Mouse (Mus musculus): Measurements from ENCODE around the gene Smo. TPM values are rescaled to one million over a fixed set of nuclear protein-coding genes. Genes with fewer than 3 reads are reported as not detected.

Smo gene
- polyA plus RNA-seq, 2 experiments = 2.2 to 5.0 TPM

GRCm38 (mm10) chr6:29780082-29780481 is 44.8 kb downstream of the Smo start:
- TF ChIP-seq CTCF (IDR thresholded peaks at IDR 0.05; ENCODE audit: low read depth) (no peak), EP300 (IDR thresholded peaks at IDR 0.05; ENCODE audit: low read depth) (no peak)
- H3K27ac ChIP-seq = no peak overlapping the region
- no peaks in the 10 kb centered on the region for H3K27me3 ChIP-seq (ENCODE audit: control insufficient read depth, insufficient read depth, low read length)
- no peak overlapping the region for H3K9ac ChIP-seq (replicated peaks)
- no peak overlapping the region for H3K4me3 ChIP-seq (ENCODE audit: insufficient read depth in 1 of 2, low read depth in 2 of 2, low read length in 2 of 2)
- no peak for DNase-seq (ENCODE audit: low read depth in 3 of 3, low spot score in 3 of 3)
- no peaks in the 10 kb centered on the region for H3K9me3 ChIP-seq (ENCODE audit: control insufficient read depth, low read length)
- no peaks in the 10 kb centered on the region for H3K36me3 ChIP-seq (replicated peaks; ENCODE audit: control insufficient read depth, insufficient read depth, low read depth)
- peaks cover 28 to 29% of the 10 kb centered on the region in 2 experiments for H3K4me1 ChIP-seq (replicated peaks; ENCODE audit: control insufficient read depth in 2 of 2, insufficient read depth in 2 of 2, low read length in 1 of 2)
- no peak overlapping the region for H3K4me2 ChIP-seq (ENCODE audit: low read depth)
- no peak for ATAC-seq (ENCODE audit: insufficient read depth)

GRCm38 (mm10) chr6:29780571-29780970 is 45.3 kb downstream of the Smo start:
- H3K4me2 ChIP-seq (ENCODE audit: low read depth) = no peak overlapping the region
- 82% methylated on average over 2 of the region's 2 CpGs for WGBS (ENCODE audit: insufficient replicate concordance)
- no peaks in the 10 kb centered on the region for H3K36me3 ChIP-seq (replicated peaks; ENCODE audit: control insufficient read depth, insufficient read depth, low read depth)
- ATAC-seq (ENCODE audit: insufficient read depth) = no peak
- H3K27ac ChIP-seq = no peak overlapping the region
- H3K9ac ChIP-seq (replicated peaks) = no peak overlapping the region
- H3K27me3 ChIP-seq (ENCODE audit: control insufficient read depth, insufficient read depth, low read length) = no peaks in the 10 kb centered on the region
- TF ChIP-seq CTCF (IDR thresholded peaks at IDR 0.05; ENCODE audit: low read depth) (no peak), EP300 (IDR thresholded peaks at IDR 0.05; ENCODE audit: low read depth) (no peak)
- no peaks in the 10 kb centered on the region for H3K9me3 ChIP-seq (ENCODE audit: control insufficient read depth, low read length)
- no peak overlapping the region for H3K4me3 ChIP-seq (ENCODE audit: insufficient read depth in 1 of 2, low read depth in 2 of 2, low read length in 2 of 2)
- no peak for DNase-seq (ENCODE audit: low read depth in 3 of 3, low spot score in 3 of 3)
- H3K4me1 ChIP-seq (replicated peaks; ENCODE audit: control insufficient read depth in 2 of 2, insufficient read depth in 2 of 2, low read length in 1 of 2) = peaks cover 29 to 30% of the 10 kb centered on the region in 2 experiments

DNA sequence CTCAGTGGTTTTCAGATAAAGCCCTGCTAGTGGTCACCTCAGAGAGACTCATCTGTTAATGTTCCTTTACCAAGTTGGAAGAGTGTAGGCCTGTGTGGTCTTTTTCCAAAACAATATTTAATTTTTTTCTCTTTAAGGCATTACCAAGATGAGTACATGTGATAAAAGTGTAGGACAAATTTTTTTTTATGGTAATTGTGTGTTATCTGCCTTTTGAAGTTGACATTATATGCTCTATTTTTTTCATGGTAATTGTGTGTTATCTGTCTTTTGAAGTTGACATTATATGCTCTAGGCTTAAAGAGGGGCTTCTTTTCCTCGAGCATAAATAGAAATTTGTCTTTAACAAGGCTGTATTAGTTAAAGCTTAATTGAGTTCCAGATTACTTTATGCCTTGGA is 46.9 kb downstream of the Smo start:
- Histone ChIP-seq H3K4me2 (ENCODE audit: low read depth) (no peak overlapping the region), H3K4me1 (replicated peaks; ENCODE audit: control insufficient read depth in 2 of 2, insufficient read depth in 2 of 2, low read length in 1 of 2) (peaks cover 24% of the 10 kb centered on the region in 2 experiments), H3K9me3 (ENCODE audit: control insufficient read depth, low read length) (no peaks in the 10 kb centered on the region), H3K27me3 (ENCODE audit: control insufficient read depth, insufficient read depth, low read length) (no peaks in the 10 kb centered on the region), H3K27ac (no peak overlapping the region), H3K9ac (replicated peaks) (no peak overlapping the region), H3K36me3 (replicated peaks; ENCODE audit: control insufficient read depth, insufficient read depth, low read depth) (no peaks in the 10 kb centered on the region), H3K4me3 (ENCODE audit: insufficient read depth in 1 of 2, low read depth in 2 of 2, low read length in 2 of 2) (no peak overlapping the region)
- DNase-seq (ENCODE audit: low read depth in 3 of 3, low spot score in 3 of 3) (no peak), ATAC-seq (ENCODE audit: insufficient read depth) (no peak)
- TF ChIP-seq CTCF (IDR thresholded peaks at IDR 0.05; ENCODE audit: low read depth) (no peak), EP300 (IDR thresholded peaks at IDR 0.05; ENCODE audit: low read depth) (no peak)
- 35% methylated on average over 1 of the region's 1 CpGs for WGBS (ENCODE audit: insufficient replicate concordance)

- no peak overlapping the region for H3K4me3 ChIP-seq (ENCODE audit: insufficient read depth in 1 of 2, low read depth in 2 of 2, low read length in 2 of 2)
- 83% methylated on average over 6 of the region's 6 CpGs for WGBS (ENCODE audit: insufficient replicate concordance)
- TF ChIP-seq EP300 (IDR thresholded peaks at IDR 0.05; ENCODE audit: low read depth) = no peak
- no peaks in the 10 kb centered on the region for H3K9me3 ChIP-seq (ENCODE audit: control insufficient read depth, low read length)
- H3K9ac ChIP-seq (replicated peaks) = peak overlapping the region; percentile 31; the same call in 1 of the 2 replicates
- H3K27ac ChIP-seq = peak overlapping the region; percentile 25; the same call in 1 of the 2 replicates
- H3K4me1 ChIP-seq (replicated peaks; ENCODE audit: control insufficient read depth in 2 of 2, insufficient read depth in 2 of 2, low read length in 1 of 2) = peaks cover 23 to 24% of the 10 kb centered on the region in 2 experiments
- H3K27me3 ChIP-seq (ENCODE audit: control insufficient read depth, insufficient read depth, low read length) = no peaks in the 10 kb centered on the region
- DNase-seq (ENCODE audit: low read depth in 3 of 3, low spot score in 3 of 3) (no peak), ATAC-seq (ENCODE audit: insufficient read depth) (0 out of 2 replicates have a peak, but pooled peaks have one; percentile 11)
- H3K36me3 ChIP-seq (replicated peaks; ENCODE audit: control insufficient read depth, insufficient read depth, low read depth) = no peaks in the 10 kb centered on the region
- peak overlapping the region; percentile 57 for H3K4me2 ChIP-seq (ENCODE audit: low read depth)
Observed at GRCm38 (mm10) chr6:29783960-29784359, 48.7 kb downstream of the Smo start.

DNA sequence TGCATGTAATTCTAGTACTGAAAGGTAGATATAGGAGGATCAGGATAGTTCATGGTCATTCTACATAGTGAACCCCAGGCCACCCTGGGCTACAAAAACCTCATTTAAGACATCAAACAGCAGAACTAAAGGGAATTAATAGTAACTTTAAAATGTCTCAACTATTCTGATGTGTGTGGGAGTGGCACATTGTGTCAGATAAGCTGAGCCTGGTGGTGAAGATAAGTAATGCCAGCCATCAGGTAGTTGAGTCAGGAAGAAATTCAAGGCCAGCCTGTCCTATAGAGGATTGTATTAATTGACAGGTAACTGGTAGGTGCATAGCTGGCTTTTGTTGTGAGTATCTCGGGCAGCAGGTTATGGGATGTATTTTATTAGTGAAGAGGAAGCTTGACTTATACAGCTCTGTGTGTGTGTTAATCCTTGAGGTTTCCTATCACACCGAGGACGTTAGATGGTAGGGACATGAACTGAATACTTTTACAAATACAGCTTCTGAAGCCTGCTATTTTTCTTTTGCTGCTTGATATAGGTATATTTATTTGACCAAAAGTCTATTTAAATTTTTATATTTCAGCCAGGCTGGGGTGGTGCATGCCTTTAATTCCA is 49.2 kb downstream of the Smo start:
- Histone ChIP-seq H3K27me3 (ENCODE audit: control insufficient read depth, insufficient read depth, low read length) (no peaks in the 10 kb centered on the region), H3K4me1 (replicated peaks; ENCODE audit: control insufficient read depth in 2 of 2, insufficient read depth in 2 of 2, low read length in 1 of 2) (peaks cover 23 to 24% of the 10 kb centered on the region in 2 experiments), H3K9ac (replicated peaks) (peak overlapping the region; percentile 31), H3K27ac (peak overlapping the region; percentile 25), H3K36me3 (replicated peaks; ENCODE audit: control insufficient read depth, insufficient read depth, low read depth) (no peaks in the 10 kb centered on the region), H3K9me3 (ENCODE audit: control insufficient read depth, low read length) (no peaks in the 10 kb centered on the region), H3K4me2 (ENCODE audit: low read depth) (peak overlapping the region; percentile 57), H3K4me3 (ENCODE audit: insufficient read depth in 1 of 2, low read depth in 2 of 2, low read length in 2 of 2) (no peak overlapping the region; a peak in 1 of 4 replicates)
- DNase-seq (ENCODE audit: low read depth in 3 of 3, low spot score in 3 of 3) (peak; percentile 49 to 56 (median 52)), ATAC-seq (ENCODE audit: insufficient read depth) (peak; percentile 85)
- TF ChIP-seq EP300 (IDR thresholded peaks at IDR 0.05; ENCODE audit: low read depth) (peak; percentile 61), CTCF (IDR thresholded peaks at IDR 0.05; ENCODE audit: low read depth) (peak; percentile 43)
- WGBS (ENCODE audit: insufficient replicate concordance) = 38% methylated on average over 3 of the region's 3 CpGs
